Mouse (Mus musculus): ENCODE results near the gene Tnfrsf22. TPM values are rescaled to one million over a fixed set of nuclear protein-coding genes. Genes with fewer than 3 reads are reported as not detected.

The Tnfrsf22 gene
- polyA plus RNA-seq, 1 experiment from 2014 or later = 5.3 TPM

DNA sequence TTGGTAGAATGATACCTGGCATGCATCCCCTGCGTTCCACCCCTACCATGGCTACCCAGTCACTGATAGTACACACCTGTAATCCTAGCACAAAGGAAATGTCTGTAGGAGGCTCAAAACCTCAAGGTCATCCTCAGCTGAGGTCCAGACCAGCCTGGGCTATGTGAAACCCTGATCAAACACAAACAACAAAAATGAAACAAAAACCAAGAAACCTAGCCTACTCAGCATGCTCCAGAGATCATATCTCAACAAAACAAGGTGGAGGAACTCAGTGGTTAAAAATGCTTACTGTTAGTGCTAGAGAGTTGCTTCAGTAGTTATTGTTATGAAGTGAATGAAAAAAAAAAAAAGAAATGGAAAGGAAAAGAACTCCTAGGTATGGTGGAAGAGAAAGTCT is 20.9 kb downstream of the Tnfrsf22 start, which contains the start of gene Tnfrsf26:
TSS of gene Tnfrsf26 (minus strand) at position 183 of the 400 bp plus-strand sequence.
- H3K27me3 ChIP-seq = no peaks in the 10 kb centered on the region
- 83% methylated on average over 1 of the region's 1 CpGs for WGBS
- ATAC-seq = no peak
- H3K4me2 ChIP-seq = no peak within 1 kb of the TSS
- H3K36me3 ChIP-seq (ENCODE audit: poor library complexity, severe bottlenecking) = no peaks in the 10 kb centered on the region
- no peaks in the 10 kb centered on the region for H3K4me1 ChIP-seq
- H3K9ac ChIP-seq = no peak within 1 kb of the TSS
- no peak within 1 kb of the TSS for H3K27ac ChIP-seq
- no peaks in the 10 kb centered on the region for H3K9me3 ChIP-seq (replicated peaks)
- H3K4me3 ChIP-seq = no peak within 1 kb of the TSS

DNA sequence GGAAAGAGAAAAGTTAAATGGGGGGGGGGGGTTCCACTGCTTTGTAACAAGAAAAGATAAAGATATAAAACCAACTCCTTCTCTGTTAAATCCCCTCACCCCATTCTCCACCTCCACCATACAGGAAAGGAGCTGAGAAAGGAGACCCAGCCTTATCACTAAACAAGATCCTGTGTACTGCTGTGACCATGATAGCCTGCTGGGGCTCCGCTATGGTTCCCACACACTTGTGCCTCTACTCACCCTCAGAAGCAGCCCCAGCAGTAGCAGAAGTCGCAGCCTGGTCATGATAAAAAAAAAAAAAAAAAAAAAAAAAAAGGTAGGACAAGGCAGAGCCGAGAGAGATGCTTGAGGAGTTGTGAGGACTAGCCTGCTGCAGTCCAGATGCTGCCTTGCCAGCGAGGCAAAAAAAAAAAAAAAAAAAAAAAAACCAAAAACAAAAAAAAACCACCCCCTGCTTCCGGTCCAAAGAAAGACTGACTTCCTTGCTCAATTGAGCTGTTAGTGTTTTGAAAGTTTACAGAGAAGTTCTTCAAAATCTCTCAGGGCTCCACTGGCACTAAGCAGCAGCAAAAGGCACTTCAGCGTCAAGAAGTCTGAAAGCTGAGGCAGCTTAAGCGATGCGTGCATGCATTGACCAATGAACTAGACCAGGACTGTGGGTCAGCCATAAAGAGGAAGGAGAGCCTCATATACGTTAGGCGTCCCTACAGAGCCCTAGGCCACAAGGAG is 21.7 kb downstream of the Tnfrsf22 start:
- Histone ChIP-seq H3K4me3 (no peak overlapping the region), H3K4me1 (no peaks in the 10 kb centered on the region), H3K36me3 (ENCODE audit: poor library complexity, severe bottlenecking) (no peaks in the 10 kb centered on the region), H3K27ac (no peak overlapping the region), H3K9me3 (replicated peaks) (no peaks in the 10 kb centered on the region), H3K9ac (no peak overlapping the region), H3K4me2 (no peak overlapping the region), H3K27me3 (no peaks in the 10 kb centered on the region)
- WGBS = 58% methylated on average over 10 of the region's 10 CpGs
- no peak for ATAC-seq

DNA sequence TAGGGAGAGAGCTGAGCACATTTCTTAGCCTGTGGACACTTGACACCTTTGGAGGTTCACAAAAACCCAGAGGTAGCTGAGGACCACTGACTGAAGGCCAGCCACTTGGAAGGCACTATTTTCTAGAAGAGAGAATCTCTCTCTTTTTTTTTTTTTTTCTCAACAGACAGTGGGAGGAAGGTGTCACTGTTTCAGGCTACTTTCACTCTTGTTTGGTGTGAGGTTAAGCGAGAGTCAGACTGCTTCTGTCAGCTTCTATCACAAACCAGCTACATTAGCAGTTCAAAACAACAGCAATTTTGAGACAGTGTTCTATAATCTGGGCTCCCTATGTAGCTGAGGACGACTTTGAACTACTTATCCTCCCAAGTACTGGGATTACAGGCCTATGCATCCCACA is 23.3 kb downstream of the Tnfrsf22 start:
- no peaks in the 10 kb centered on the region for H3K27me3 ChIP-seq
- no peak overlapping the region for H3K27ac ChIP-seq
- H3K9ac ChIP-seq = no peak overlapping the region
- no peak overlapping the region for H3K4me2 ChIP-seq
- H3K9me3 ChIP-seq (replicated peaks) = no peaks in the 10 kb centered on the region
- no peaks in the 10 kb centered on the region for H3K36me3 ChIP-seq (ENCODE audit: poor library complexity, severe bottlenecking)
- no peak for ATAC-seq
- no peaks in the 10 kb centered on the region for H3K4me1 ChIP-seq
- H3K4me3 ChIP-seq = no peak overlapping the region
- 63% methylated on average over 2 of the region's 2 CpGs for WGBS

DNA sequence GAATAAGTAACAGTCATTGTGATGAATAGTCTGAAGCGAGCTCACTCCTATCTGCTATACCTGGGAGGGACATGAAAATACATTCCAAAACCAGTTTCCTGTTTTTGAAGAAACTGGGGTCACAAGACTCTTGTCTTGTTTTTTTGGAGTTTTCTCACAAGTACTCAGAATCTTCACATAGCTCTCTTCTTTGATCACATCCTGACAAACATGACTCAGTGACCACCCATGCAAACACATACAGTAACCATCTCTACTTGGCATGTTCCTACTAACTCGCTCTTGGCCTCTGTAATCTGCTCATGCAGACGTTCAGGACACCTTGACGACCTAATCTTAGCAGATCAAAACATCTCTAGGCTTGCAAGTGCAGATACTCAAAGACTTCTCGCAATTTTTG is 24.3 kb downstream of the Tnfrsf22 start:
- Histone ChIP-seq H3K27ac (no peak overlapping the region), H3K27me3 (no peaks in the 10 kb centered on the region), H3K36me3 (ENCODE audit: poor library complexity, severe bottlenecking) (no peaks in the 10 kb centered on the region), H3K4me2 (no peak overlapping the region), H3K9ac (no peak overlapping the region), H3K4me3 (no peak overlapping the region), H3K9me3 (replicated peaks) (no peaks in the 10 kb centered on the region), H3K4me1 (no peaks in the 10 kb centered on the region)
- no peak for ATAC-seq
- WGBS = 75% methylated on average over 5 of the region's 5 CpGs

- no peaks in the 10 kb centered on the region for H3K9me3 ChIP-seq (replicated peaks)
- no peak for ATAC-seq
- H3K4me3 ChIP-seq = no peak overlapping the region
- no peak overlapping the region for H3K27ac ChIP-seq
- H3K36me3 ChIP-seq (ENCODE audit: poor library complexity, severe bottlenecking) = no peaks in the 10 kb centered on the region
- 99% methylated on average over 3 of the region's 3 CpGs for WGBS
- no peak overlapping the region for H3K4me2 ChIP-seq
- no peaks in the 10 kb centered on the region for H3K27me3 ChIP-seq
- no peak overlapping the region for H3K9ac ChIP-seq
- H3K4me1 ChIP-seq = no peaks in the 10 kb centered on the region
Observed at GRCm38 (mm10) chr7:143624561-143624960, 24.9 kb downstream of the Tnfrsf22 start.

- H3K4me3 ChIP-seq = no peak overlapping the region
- H3K4me1 ChIP-seq = no peaks in the 10 kb centered on the region
- H3K4me2 ChIP-seq = no peak overlapping the region
- no peaks in the 10 kb centered on the region for H3K27me3 ChIP-seq
- H3K36me3 ChIP-seq (ENCODE audit: poor library complexity, severe bottlenecking) = no peaks in the 10 kb centered on the region
- no peak for ATAC-seq
- 70% methylated on average over 1 of the region's 1 CpGs for WGBS
- no peak overlapping the region for H3K9ac ChIP-seq
- no peak overlapping the region for H3K27ac ChIP-seq
- H3K9me3 ChIP-seq (replicated peaks) = no peaks in the 10 kb centered on the region
Observed at GRCm38 (mm10) chr7:143620951-143621350, 28.5 kb downstream of the Tnfrsf22 start.

DNA sequence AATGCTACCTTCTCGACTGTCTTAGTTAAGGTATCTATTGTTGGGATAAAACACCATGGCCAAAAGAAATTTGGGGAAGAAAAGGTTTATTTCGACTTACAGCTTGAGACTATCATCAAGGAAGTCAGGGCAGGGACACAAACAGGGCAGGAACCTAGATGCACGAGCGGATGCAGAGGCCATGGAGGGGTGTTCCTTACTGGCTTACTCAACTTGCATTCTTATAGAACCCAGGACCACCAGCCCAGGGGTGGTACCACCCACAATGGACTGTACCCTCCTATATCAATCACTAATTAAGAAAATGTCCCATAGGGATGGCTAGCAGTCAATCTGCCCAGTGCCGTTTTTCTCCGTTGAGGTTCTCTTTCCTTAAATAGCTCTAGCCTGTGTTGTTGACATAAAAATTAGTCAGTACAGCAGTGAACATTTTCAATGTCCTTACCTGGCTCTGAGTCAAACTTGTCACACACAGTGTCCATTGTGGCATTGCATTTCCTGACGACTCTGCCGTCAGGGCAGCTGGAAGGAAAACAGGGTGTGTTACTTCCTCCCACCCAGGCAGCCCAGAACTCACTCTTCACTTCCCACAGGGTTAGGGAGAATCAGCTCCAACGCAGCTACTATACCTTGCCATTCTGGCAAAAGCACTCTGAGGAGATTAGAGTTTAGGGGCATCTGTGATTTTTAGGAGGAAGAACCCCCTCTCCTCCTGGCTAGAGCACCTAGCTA is 34.9 kb downstream of the Tnfrsf22 start:
- Histone ChIP-seq H3K4me1 (no peaks in the 10 kb centered on the region), H3K27ac (no peak overlapping the region), H3K27me3 (no peaks in the 10 kb centered on the region), H3K9ac (no peak overlapping the region), H3K9me3 (replicated peaks) (0 out of 2 replicates have a peak, but pooled peaks cover 3% of the 10 kb centered on the region), H3K36me3 (ENCODE audit: poor library complexity, severe bottlenecking) (no peaks in the 10 kb centered on the region), H3K4me3 (no peak overlapping the region), H3K4me2 (no peak overlapping the region)
- WGBS = 76% methylated on average over 9 of the region's 9 CpGs
- ATAC-seq = no peak

GRCm38 (mm10) chr7:143612215-143612614 is 37.2 kb downstream of the Tnfrsf22 start:
- no peaks in the 10 kb centered on the region for H3K27me3 ChIP-seq
- no peak overlapping the region for H3K4me3 ChIP-seq
- H3K27ac ChIP-seq = no peak overlapping the region
- no peak overlapping the region for H3K4me2 ChIP-seq
- 64% methylated on average over 3 of the region's 3 CpGs for WGBS
- no peak for ATAC-seq
- H3K4me1 ChIP-seq = no peaks in the 10 kb centered on the region
- H3K9me3 ChIP-seq (replicated peaks) = 0 out of 2 replicates have a peak, but pooled peaks cover 3% of the 10 kb centered on the region
- H3K9ac ChIP-seq = no peak overlapping the region
- H3K36me3 ChIP-seq (ENCODE audit: poor library complexity, severe bottlenecking) = no peaks in the 10 kb centered on the region

GRCm38 (mm10) chr7:143605321-143605720 is 44.1 kb downstream of the Tnfrsf22 start:
- no peak overlapping the region for H3K4me3 ChIP-seq
- 85% methylated on average over 3 of the region's 3 CpGs for WGBS
- ATAC-seq = no peak
- H3K27me3 ChIP-seq = no peaks in the 10 kb centered on the region
- no peak overlapping the region for H3K27ac ChIP-seq
- no peaks in the 10 kb centered on the region for H3K9me3 ChIP-seq (replicated peaks)
- no peaks in the 10 kb centered on the region for H3K36me3 ChIP-seq (ENCODE audit: poor library complexity, severe bottlenecking)
- H3K9ac ChIP-seq = no peak overlapping the region
- no peaks in the 10 kb centered on the region for H3K4me1 ChIP-seq
- no peak overlapping the region for H3K4me2 ChIP-seq

DNA sequence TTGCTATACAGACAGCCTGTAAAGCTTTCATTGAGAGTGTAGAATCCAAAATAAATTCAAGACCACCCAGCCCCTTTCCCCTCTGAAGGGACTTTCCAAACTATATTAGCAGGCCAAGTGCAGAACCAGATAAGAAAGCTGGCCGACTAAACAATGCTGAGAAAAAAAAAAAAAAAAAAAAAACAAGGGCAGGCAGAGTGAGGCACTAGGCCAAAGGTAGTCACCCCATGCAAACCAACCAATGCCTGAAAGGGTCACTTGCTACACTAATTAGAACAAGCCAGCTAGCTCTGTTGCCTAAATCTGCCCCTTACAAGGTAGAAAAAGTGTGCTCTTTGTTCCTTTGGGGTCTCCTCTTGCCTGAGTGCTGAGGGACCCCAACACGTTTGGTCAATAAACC is 44.6 kb downstream of the Tnfrsf22 start:
- ATAC-seq = no peak
- H3K4me1 ChIP-seq = no peaks in the 10 kb centered on the region
- H3K4me2 ChIP-seq = no peak overlapping the region
- H3K27ac ChIP-seq = no peak overlapping the region
- H3K36me3 ChIP-seq (ENCODE audit: poor library complexity, severe bottlenecking) = no peaks in the 10 kb centered on the region
- 69% methylated on average over 2 of the region's 2 CpGs for WGBS
- no peaks in the 10 kb centered on the region for H3K9me3 ChIP-seq (replicated peaks)
- H3K4me3 ChIP-seq = no peak overlapping the region
- no peak overlapping the region for H3K9ac ChIP-seq
- H3K27me3 ChIP-seq = no peaks in the 10 kb centered on the region

DNA sequence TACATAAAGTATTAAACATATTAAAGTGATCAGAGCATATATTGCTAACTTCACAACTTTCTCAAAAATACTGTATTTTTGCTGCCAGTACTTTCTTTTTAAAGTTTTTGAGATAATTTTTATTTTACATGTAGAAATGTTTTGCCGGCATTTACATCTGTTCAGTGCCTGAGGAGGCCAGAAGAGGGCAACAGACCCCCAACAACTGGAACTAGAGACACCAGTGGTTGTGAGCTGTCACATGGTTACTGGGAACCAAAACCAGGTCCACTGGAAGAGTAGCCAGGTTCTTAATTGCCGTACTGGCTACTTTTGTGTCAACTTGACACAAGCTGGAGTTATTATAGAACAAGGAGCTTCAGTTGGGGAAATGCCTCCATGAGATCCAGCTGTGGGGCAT is 47.8 kb downstream of the Tnfrsf22 start:
- H3K4me1 ChIP-seq = peaks cover 11% of the 10 kb centered on the region
- no peak overlapping the region for H3K4me2 ChIP-seq
- H3K9ac ChIP-seq = no peak overlapping the region
- no peak overlapping the region for H3K27ac ChIP-seq
- H3K9me3 ChIP-seq (replicated peaks) = no peaks in the 10 kb centered on the region
- 77% methylated on average over 2 of the region's 2 CpGs for WGBS
- H3K36me3 ChIP-seq (ENCODE audit: poor library complexity, severe bottlenecking) = no peaks in the 10 kb centered on the region
- no peaks in the 10 kb centered on the region for H3K27me3 ChIP-seq
- no peak for ATAC-seq
- no peak overlapping the region for H3K4me3 ChIP-seq

GRCm38 (mm10) chr7:143600231-143600740 is 49.2 kb downstream of the Tnfrsf22 start:
- Histone ChIP-seq H3K9ac (0 out of 2 replicates have a peak overlapping the region, but pooled peaks have one; percentile 21), H3K9me3 (replicated peaks) (no peaks in the 10 kb centered on the region), H3K36me3 (ENCODE audit: poor library complexity, severe bottlenecking) (no peaks in the 10 kb centered on the region; the same call in 1 of the 2 replicates), H3K4me1 (peaks cover 17% of the 10 kb centered on the region), H3K27me3 (no peaks in the 10 kb centered on the region), H3K4me3 (peak overlapping the region; percentile 94), H3K4me2 (peak overlapping the region; percentile 98), H3K27ac (no peak overlapping the region; the same call in 1 of the 2 replicates)
- no peak for ATAC-seq
- 5% methylated on average over 13 of the region's 15 CpGs for WGBS
